Mouse (Mus musculus) frontal cortex, postnatal 14 days (tissue): Measurements from ENCODE around the gene Pagr1a.
A peak's percentile ranks its signal among the peaks of the same experiment; 100 is the strongest.

ENCODE experiments used
- DNase-seq, 2 experiments: peaks; one replicate each; pipeline ENCODE4 v3.0.0; 2022; ENCODE audit warnings: low spot score in 2 of 2

Pagr1a gene

DNA sequence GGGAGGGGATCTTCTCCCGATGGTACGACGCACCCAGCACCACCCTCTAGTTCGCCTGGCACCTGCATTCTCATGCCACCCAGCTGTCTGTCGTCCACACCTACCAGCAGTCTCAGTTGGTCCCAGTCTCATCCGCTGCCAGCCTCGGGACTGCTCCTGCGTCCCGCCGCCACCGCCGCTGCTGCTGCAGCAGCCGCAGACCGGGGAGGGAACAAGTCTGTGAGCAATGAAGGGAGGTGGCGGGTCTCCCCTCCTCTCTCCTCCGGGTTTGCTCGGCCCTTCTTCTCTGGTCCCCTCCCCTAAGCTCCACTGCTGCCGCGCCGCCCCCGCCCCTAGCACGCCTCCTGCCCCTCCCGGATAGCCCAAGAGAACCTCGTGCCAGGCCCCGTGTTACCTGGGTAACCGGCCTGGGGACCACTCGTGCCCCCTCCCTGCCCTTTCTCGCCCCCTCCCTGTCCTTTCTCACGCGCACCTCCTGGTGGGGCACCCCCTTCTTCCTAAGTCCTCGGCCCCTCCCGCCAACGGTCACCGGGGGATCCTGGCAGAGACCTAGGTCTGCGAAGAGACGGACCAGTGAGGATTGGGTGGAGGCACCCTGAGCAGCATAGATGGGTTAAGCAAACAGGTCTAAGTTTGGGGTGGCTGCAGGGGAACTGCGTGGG is 3.9 kb upstream of the Pagr1a start, which contains the start of the genes Gm42742 and Prrt2:
Gene Gm42742, minus strand, starts transcription at position 197 of the 662 bp plus-strand sequence.
Gene Prrt2, minus strand, starts transcription at position 311 of the 662 bp plus-strand sequence.
- peak in 1 of 2 experiments; percentile 58 for DNase-seq

DNA sequence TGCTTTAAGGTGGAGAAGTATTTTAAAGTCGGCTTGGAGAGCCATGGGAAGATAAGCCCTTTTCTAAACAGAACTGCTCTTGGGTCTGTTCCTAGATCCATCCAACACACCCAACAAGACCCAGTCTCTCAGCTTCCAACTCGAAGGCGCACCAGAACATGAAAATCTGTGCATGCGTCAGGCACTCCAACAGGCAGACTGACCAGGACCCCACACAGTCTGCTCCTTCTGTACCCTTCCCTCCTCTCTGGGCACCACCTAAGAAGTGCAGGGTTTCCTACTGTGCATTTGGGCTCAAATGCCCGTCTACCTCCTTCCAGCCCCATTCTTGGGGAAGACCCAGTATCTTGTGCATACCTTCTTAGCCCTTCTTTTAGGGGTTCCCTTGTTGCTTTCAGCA is 3.3 kb upstream of the Pagr1a start:
- no peak for DNase-seq

DNA sequence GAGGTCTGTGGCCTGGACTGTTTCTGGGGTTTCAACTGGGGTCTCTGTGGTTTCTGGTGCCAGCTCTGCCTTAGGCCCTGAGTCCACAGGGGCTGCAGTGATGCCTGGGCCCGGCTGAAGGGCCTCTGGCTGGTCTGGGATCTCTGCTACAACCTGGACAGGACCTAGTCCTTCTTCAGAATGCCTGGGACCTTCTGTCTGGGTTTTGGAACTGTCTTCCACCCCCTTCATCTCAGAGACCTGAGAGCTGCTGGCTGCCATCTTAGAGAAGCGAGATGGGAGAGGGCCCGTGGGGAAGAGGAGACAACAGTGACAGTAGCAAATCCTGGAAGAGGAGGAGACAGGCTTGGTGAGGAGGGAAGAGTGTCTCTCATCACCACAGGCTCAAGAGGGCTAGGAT is 2.9 kb upstream of the Pagr1a start:
- DNase-seq = no peak

DNA sequence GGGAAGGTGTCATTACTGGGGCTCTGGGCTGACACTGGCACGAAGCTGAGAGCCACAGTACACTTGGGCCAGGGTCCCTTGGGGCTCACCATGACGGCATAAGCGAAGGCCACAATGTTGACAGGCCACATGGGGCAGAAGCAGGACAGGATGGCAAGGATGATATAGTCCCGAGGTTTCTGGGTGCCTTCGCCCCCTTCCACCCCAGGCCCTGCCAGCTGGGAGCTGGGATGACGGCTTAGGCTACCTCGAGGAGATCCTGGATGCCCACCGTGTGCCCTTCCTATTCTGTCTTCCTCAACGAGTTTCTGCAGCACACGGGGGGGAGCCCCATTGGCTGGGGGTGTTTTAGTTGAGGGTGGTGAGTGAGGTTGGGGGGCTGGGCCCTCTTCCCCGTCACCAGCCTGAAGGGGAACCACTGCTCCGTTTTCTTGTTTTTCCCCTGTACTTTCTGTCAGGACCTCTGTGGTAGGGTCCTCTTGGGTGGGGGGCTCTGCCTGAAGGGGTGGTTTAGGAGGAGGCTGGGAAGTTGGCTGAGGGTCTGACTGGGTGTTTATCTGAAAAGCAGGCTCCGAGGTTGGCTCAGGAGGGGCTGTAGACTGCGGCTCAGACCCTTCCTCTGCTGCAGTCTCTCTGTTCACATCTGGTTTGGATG is 2.3 kb upstream of the Pagr1a start:
- no peak for DNase-seq

DNA sequence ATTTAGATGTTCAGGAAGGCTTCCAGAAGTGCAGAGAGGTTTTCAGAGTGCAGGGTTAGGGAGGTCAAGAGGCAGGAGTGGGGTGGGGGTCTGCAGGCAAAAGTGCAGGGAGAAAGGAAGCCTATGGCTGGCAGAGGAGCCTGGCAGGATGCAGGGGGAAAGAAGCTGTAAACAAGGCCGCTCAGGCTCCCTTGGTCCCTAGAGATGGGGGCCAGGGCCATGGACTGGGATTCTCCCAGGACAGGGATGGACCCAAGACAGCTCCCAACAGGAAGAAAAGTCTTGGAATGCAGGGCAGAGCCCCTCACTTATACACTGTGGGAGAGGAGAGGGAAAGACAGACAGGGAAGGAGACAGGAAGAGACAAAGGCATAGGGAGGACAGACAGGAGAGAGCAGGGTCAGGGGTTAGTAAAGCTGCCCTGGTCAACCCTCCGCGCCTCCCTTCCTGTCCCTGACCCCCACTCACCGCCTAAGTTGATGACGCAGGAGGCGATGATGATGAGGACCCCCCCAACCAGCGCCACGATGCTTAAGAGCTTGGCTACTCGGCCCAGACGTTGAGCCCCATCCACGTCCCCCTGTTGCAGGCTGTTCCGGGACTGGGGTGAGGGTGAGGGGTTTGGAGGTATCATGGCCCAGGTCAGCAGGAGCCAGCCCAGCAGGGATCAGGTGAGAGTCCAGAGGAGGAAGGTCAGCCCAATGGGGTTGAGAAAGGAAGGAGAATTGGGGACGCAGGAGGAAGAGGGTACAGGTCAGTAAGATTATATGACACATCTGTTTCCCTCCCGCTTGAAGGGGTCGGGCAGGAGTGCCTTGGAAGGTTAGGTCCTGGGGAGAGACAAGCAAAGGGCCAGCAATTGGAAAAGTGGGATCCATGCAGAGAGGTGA is 1.5 kb upstream of the Pagr1a start:
- no peak for DNase-seq

DNA sequence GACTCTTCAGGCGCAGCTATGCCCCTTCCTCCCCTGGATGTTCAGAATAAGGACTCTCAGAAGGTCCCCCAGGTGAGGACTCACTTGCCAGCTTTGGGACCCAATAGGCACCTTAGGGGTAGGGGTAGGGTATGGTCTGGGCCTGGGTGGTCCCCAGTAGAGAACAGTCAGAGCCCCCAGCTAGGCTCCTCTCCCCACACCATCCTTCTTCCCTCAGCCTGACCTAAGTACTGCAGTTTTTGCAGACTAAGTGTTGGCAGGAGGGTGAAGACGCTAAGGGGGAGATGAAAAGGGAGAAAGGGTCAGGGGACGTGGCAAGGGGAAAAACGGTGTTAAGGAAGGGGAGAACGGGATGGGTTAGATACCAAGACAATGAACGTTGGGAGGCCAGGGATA is 796 bp upstream of the Pagr1a start:
- no peak for DNase-seq

DNA sequence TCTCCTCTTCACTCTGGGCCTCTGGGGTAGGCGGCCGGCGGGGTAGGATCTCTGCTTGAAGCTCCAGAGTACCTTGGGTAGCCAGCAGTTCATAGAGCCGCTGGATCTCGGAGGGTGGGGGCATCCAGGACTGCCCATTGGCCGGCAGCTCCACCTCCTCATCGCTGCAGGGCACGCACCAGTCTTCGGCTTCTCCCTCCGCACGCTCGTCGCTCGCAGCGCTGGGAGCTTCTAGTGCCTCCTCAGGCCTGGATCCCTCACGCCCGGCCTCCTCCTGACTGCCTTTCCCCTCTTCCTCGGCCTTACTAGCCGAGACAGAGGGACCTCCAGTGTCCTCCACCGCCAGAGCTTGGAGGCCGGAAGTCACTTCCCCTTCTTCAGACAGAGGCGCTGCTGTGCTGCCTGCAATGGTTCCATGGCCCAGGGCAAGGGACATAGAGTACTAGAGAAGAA is 640 bp downstream of the Pagr1a start:
- no peak for DNase-seq

DNA sequence TGATC is 869 bp downstream of the Pagr1a start, which contains the start of gene Pagr1b:
Gene Pagr1b, minus strand, starts transcription at position 4 of the 5 bp plus-strand sequence.
- DNase-seq = no peak

DNA sequence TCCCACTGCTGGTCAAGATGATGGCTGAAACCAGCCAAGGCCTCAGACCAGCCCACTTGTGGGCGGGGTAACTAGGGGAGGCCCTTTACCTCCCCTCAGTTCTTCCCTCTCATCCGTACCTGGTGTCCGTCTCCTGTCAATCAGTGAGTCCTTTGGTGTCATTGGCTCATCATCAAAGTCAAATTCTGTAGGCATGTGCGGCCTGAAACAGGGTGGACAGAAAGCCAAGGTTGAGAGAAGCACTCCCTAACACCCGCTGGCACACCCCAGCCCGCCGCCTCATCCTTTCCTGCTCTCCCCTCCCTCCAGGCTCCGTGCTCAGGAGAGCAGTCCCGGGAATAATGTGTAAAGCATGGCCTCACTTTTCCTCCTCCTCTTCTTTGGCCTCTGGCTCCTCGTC is 1.1 kb downstream of the Pagr1a start:
- no peak for DNase-seq

DNA sequence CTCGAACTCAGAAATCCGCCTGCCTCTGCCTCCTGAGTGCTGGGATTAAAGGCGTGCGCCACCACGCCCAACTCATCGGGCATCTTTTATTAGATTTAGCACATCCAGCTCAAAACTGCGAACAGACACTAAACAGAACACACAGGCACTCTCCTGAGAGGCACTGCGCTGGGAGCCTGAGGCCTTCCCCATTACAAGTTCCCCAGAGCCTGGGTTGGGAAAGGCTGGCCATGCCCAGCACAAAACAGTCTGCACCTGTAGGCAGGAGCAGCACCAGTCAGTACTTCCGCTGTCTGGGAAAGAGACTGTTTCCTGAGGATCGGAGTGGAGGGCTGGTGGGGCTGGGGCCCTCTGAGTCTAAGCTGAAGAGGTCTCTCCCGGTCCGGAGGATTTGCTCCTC is 2.2 kb downstream of the Pagr1a start:
- DNase-seq = no peak

DNA sequence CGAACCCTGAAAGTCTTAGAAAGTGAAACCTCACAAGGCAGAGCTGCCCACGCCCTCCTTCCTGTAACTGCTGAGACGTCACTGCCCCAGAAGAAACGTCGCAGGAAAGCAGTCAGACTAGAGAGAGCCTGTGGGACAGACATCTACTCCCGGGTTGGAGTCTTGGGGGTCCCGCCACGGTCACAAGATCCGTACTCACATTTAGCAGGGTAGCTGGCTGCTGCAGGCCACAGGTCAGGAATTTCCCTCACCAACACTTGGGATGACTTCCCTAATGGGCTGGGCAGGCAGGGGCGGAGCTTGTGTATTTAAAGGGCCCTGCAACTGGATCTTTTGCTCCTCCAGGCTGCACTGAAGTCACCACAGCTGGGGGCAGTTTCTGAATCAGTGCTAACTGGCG is 2.8 kb downstream of the Pagr1a start, which contains the start of gene Mvp:
Gene Mvp, minus strand, starts transcription at position 302 of the 400 bp plus-strand sequence.
- DNase-seq = no peak

DNA sequence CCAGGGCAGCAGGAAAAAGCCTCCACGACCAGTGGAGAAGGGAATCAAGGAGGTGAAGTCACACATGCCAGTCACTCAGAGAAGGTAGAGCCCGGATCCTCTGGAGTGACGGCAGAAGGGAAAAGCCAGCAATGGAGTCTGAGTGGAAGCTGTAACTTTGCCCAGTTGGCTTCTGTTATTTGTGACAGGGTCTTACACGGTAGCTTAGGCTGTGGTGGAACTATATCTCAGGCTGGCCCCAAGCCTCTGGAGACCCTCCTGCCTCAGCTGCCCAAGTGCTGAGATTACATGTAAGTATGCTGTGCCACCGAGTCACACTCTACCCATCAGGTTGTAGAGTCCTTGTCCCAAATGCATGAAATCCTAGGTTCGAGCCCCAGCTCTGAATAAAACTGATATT is 3.8 kb downstream of the Pagr1a start:
- no peak for DNase-seq

DNA sequence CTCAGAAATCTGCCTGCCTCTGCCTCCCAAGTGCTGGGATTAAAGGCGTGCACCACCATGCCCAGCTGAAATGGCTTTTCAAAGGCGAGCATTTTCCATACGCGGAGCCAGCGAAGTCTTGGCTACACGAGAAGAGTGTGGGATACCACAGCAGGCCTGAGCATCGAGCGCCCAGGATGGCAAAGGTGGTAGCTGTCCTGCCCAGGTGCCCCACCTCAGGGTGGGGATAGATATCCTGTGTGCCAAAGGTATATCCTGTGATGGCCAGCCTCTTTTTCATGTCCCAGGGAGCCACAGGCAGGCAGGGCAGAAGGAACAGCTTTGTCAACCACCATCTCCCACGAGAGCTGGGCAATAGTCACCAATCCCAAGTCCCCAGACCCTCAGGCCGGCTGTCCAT is 4.3 kb downstream of the Pagr1a start:
- DNase-seq = no peak

DNA sequence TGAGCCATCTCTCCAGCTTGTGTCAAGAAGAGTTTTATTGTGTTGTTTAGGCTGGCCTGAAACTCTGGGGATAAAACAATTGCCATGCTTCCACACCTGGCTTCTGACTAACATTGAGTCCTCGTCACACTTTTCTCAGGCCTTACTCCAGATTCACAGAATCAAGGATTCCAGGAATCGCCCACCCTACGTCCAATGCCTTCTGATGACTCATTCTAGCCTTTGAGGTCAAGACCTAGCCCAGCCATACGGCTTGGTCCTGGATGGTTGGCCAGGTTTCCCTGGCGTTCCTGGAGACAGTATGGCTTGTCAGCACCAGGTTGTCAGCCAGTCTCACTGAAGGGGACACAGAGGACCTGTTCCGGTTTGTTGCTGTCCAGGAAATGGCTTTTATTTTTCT is 4.8 kb downstream of the Pagr1a start:
- DNase-seq = no peak

DNA sequence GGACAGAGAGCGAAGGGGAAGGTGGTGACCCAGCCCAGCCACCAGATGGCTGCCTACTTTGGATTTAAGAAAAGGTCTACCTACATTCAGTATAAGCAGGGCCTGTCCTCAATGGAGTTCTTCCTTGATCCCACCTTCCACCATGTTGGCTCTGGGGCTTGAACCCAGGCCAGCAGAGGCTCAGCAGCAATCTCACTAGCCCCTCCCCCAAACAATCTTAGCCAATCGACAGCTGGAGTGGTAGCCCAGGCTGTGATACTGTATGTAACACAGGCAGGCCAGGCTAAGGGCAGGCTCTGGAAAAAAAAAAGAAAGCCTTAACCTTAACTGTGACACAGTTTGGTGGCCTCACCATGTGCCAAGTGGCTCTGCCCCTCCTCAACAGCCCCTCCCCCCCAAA is 5.4 kb downstream of the Pagr1a start:
- DNase-seq = no peak

DNA sequence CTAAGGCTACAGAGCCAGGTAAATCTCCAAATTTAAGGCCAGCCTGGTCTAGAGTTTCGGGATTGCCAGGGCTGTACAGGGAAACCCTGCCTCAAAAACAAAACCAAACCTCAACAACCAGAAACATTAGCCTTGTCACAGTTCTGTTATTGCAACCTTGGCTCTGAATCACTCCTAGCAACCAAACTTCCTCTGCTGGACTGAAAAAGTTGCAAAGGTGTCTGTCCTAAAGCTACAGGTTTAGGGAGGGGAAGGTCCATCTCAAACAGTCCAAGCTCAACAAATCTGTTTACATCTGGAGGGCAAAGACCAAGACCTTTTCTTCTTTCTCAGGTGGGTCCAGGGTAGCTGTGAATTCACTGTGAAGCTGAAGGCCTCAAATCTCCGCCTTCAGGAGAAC is 6.1 kb downstream of the Pagr1a start:
- no peak for DNase-seq

DNA sequence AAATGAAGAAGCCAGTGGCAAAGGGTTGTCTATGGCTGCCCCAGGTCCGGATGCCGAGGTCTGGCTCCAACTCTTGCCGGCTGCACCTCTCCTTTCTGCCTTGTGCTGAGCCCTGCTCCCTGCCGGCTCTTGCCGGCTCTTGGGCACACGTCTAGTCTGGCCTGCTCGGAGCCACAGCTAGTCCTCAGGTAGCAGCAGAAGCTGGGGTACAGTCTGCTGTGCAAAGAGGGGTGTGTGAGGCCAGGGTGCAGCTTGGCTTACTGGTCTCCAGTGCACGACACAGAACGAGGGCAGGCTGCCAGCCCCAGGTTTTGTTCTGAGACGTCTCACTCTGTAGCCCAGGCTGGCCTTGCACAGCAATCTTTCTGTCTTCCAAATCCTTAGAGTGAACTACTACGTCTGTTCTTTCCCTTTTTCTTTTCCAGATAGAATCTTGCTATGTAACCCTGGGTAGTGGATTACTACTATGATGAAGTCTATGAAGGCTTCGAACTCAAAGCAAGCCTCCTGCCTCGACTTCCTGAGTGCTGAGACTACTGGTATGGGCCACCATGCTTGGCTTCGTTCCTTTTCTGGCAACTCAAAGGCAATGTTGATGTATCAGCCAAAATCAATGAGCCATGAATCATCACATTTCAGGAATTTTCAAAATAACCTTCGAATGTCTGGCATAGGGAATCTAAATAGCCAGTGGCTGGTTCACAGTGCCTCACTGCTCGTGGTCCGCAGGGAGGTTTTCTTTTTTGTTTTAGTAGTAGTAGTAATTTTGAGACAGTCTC is 7.7 kb downstream of the Pagr1a start:
- DNase-seq = no peak

DNA sequence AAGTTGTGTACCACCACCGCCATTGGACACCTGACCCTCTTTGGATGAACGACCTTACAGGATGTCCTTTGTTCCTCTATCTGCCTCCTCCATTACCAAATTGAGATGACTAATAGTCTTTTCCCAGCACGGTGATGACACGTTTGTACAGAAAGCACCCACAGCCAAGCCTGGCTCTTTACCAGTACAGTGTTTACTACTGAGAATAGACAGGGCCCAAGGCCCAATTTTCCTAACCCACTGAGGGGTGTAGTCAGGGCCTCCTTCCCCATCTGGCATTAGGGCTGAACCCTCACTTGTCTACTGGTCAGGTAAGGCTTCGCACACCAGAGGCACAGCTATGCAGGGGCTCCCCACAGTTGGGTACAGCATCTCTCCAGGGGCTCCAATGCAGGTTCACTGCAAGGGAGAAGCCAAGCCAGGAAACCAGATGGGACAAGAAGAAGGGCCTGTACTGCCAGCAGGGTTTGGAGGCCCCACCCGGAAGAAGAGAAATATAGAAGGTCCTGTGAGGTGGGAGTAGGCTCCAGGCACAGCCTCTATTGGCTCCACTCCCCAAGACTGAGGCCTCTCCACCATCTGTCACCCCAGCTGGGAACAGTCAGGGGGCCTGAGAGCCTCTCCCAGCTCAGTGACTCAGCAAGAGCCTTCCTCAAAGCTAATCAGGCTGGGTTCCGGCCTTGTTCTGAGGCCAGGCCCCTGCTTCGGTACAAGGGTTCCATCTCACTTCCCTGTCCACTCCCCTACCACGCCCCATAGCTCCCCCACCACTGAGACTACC is 8.7 kb downstream of the Pagr1a start:
- DNase-seq = peak in 1 of 2 experiments; percentile 57

DNA sequence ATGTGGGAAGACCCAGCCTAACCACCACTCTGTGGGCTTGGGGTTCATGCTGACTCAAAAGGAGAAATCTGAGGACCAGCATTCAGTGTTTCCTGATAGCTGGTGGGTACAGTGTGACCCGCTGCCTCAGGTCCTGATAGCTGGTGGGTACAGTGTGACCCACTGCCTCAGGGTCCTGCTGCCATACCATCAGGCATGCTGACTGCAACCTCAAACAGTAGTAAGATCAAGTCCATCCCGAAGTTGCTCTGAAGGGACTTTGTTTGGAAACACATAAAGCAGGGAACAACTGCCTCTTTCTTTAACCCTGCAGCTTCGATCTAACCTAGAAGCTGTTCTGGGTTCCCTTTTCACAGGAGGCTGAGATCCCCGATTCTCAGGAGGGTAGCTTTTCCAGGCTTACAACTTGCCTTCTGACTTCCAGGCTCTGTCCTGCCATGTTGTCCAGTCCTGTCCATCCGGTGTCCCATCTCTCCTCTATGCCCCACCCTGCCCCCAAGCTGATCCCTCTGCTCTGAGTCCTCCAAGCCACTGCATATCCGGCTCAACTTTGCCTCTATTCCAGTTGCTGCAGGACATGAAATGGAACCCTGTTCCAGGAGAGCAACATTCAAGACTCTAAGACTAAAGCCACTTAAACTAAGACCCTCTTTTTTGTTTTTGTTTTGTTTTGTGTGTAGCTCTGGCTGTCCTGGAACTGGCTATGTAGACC is 9.7 kb downstream of the Pagr1a start:
- no peak for DNase-seq

DNA sequence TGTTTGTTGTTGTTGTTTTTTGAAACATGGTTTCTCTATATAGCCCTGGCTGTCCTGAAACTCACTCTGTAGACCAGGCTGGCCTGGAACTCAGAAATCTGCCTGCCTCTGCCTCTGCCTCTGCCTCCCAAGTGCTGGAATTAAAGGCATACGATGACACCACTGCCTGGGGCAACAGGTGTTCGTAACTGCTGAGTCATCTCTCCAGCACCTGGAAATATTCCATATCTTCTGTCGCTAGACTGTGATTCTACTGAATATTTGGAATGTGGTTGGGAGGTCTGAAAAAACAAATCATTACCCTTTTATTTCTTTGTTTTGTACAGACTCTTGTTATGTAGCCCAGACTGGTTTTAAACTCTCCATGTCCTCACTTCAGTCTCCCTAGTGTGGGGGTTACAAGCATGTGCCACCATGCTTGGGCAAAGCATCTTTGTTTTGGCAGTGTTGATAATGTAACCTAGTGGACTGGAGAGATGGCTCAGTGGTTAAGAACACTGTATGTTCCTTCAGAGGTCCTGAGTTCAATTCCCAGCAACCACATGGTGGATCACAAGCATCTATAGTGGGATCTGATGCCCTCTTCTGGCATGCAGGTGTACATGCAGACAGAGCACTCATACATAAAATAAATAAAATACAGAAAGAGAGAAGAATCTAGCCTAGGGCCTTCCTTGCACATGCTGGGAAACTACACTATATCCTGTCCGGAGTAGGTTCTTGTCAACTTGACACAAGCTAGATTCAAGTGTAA is 12.9 kb downstream of the Pagr1a start:
- no peak for DNase-seq
